Mouse (Mus musculus) ES-E14 (cell line): ENCODE results near the gene Themis3. TPM values are rescaled to one million over a fixed set of nuclear protein-coding genes. Genes with fewer than 3 reads are reported as not detected.
A peak's percentile ranks its signal among the peaks of the same experiment; 100 is the strongest.

Source experiments
- DNase-seq: peaks from one replicate; pipeline ENCODE4 v3.0.0-alpha.2; 2013; ENCODE audit warnings: low read depth, low spot score
- H3K27ac ChIP-seq: 2 replicates; pipeline ENCODE4 v1.5.1; 2012; ENCODE audit warnings: low read depth, mild to moderate bottlenecking, low read length, moderate library complexity, mixed read lengths; ENCODE audit not compliant: poor library complexity, insufficient read depth, severe bottlenecking
- H3K36me3 ChIP-seq: 2 replicates; pipeline ENCODE4 v1.6.1; 2012; ENCODE audit warnings: mild to moderate bottlenecking, low read length, moderate library complexity, mixed read lengths; ENCODE audit not compliant: control insufficient read depth, poor library complexity, insufficient read depth, severe bottlenecking
- H3K4me1 ChIP-seq, 2 experiments: fragments of 150-350 bp in 1 of 2; sonication (generic) in 1 of 2; 2 replicates each; pipeline ENCODE4 v1.6.1; 2012; ENCODE audit warnings: low read length in 2 of 2, mild to moderate bottlenecking in 1 of 2, mixed read lengths in 1 of 2; ENCODE audit not compliant: control insufficient read depth in 2 of 2, insufficient read depth in 2 of 2, poor library complexity in 1 of 2
- H3K4me3 ChIP-seq, 2 experiments: fragments of 150-350 bp in 1 of 2; sonication (generic) in 1 of 2; 2 replicates each; pipeline ENCODE4 v1.5.1; 2012; ENCODE audit warnings: low read length in 2 of 2, low read depth in 1 of 2, mild to moderate bottlenecking in 1 of 2, mixed read lengths in 1 of 2; ENCODE audit not compliant: insufficient read depth in 1 of 2, poor library complexity in 1 of 2, severe bottlenecking in 1 of 2
- H3K9ac ChIP-seq: 2 replicates; pipeline ENCODE4 v1.6.1; 2012; ENCODE audit warnings: low read depth, mild to moderate bottlenecking, low read length, mixed read lengths; ENCODE audit not compliant: poor library complexity, insufficient read depth, severe bottlenecking
- H3K9me3 ChIP-seq: fragments of 150-350 bp; sonication (generic); 2 replicates; pipeline ENCODE4 v1.6.1; 2012; ENCODE audit warnings: low read depth, mild to moderate bottlenecking, low read length; ENCODE audit not compliant: control insufficient read depth, insufficient read depth
- CHD2 ChIP-seq: IDR thresholded peaks from 2 replicates; pipeline ENCODE4 v1.6.1; 2014; ENCODE audit warnings: mild to moderate bottlenecking, low read depth, low read length, inconsistent platforms
- HCFC1 ChIP-seq: IDR thresholded peaks from 2 replicates; pipeline ENCODE4 v1.6.1; 2012; ENCODE audit warnings: low read length, inconsistent platforms, borderline replicate concordance; ENCODE audit not compliant: insufficient read depth
- MAFK ChIP-seq: IDR thresholded peaks from 2 replicates; pipeline ENCODE4 v1.6.1; 2014; ENCODE audit warnings: mild to moderate bottlenecking, low read depth, low read length, inconsistent platforms; ENCODE audit not compliant: insufficient read depth
- ZC3H11A ChIP-seq: IDR thresholded peaks from 2 replicates; pipeline ENCODE4 v1.6.1; 2012; ENCODE audit warnings: low read depth, mild to moderate bottlenecking, inconsistent platforms, low read length, borderline replicate concordance
- ZNF384 ChIP-seq: IDR thresholded peaks from 2 replicates; pipeline ENCODE4 v1.6.1; 2012; ENCODE audit warnings: low read depth, low read length, inconsistent platforms
- in situ Hi-C, 2 experiments: fragments of 600-800 bp; cut with MboI; formaldehyde crosslinking; loops; one replicate each; pipeline ENCODE4 v1.15.1; 2025; ENCODE audit warnings: low sequenced_read_pairs in 2 of 2, inconsistent platforms in 1 of 2; ENCODE audit not compliant: unreplicated experiment in 2 of 2
- total RNA-seq: library from RNA; depleted of rRNA; stranded (reverse); fragments of 300-350 nt; gene quantifications from 2 replicates; pipeline ENCODE4 v1.2.3, GENCODE M21; 2012

Gene Themis3
- total RNA-seq, 1 experiment = 0.13 TPM

GRCm38 (mm10) chr17:66563551-66563950 is 30.9 kb downstream of the Themis3 start:
- no peaks in the 10 kb centered on the region for H3K4me1 ChIP-seq
- in situ Hi-C loops = no loop called here
- no peak overlapping the region for H3K9ac ChIP-seq
- H3K27ac ChIP-seq = no peak overlapping the region
- no peaks in the 10 kb centered on the region for H3K9me3 ChIP-seq
- H3K4me3 ChIP-seq = no peak overlapping the region
- no peak for DNase-seq
- H3K36me3 ChIP-seq = no peaks in the 10 kb centered on the region
- no peak for TF ChIP-seq ZNF384
- TF ChIP-seq HCFC1 = no peak
- no peak for TF ChIP-seq ZC3H11A
- no peak for TF ChIP-seq MAFK
- TF ChIP-seq CHD2 = no peak

GRCm38 (mm10) chr17:66561380-66561779 is 33.0 kb downstream of the Themis3 start:
- H3K9ac ChIP-seq = no peak overlapping the region
- H3K4me3 ChIP-seq = no peak overlapping the region
- no peak overlapping the region for H3K27ac ChIP-seq
- TF ChIP-seq HCFC1 = no peak
- no peak for TF ChIP-seq CHD2
- TF ChIP-seq ZNF384 = no peak
- TF ChIP-seq MAFK = no peak
- no peak for TF ChIP-seq ZC3H11A
- no peaks in the 10 kb centered on the region for H3K4me1 ChIP-seq
- no peak for DNase-seq
- in situ Hi-C loops = no loop called here
- no peaks in the 10 kb centered on the region for H3K9me3 ChIP-seq
- H3K36me3 ChIP-seq = no peaks in the 10 kb centered on the region

DNA sequence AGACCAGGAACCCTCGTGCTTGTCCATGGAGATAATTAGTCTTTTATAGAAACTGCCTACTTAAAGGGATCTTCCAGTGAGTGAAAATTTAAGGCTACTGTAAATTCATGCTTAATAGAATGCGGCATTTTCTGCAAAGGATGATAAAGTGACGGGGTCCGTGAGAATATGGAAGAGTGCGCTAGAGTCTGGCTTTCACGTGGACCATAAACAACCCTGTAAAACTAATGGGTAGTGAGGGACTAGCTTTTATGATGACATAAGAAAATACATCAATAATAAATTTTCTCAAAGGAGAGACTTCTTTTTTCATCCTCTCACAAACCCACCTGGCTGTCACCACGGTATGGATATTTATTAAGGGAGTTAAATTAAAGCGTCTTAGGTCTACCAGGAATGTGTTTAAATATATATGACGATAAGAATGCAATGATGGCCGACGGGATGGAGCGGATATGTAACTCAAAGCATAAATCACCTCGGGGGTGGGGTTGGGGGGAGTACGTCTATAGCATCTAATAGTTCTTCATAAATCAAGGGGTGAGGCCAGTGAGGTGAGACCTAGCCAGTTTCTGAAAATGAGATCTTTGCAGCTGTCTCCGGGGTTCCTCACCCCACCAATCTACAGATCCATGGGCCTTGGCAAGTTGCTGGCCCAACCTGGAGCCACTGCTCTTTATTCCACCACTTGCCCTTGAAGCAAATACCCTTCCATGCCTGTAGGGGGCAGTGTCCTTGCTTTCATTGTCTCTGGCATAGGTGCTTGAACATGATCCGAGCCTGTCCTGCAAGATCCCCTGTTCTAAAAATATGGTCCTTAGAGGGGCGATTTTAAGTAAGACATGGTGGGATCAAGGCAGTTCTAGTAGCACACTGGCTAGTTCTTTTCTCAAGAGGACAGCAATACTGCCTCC is 35.8 kb downstream of the Themis3 start:
- DNase-seq = peak; percentile 54

GRCm38 (mm10) chr17:66552690-66553089 is 41.7 kb downstream of the Themis3 start:
- Histone ChIP-seq H3K4me3 (no peak overlapping the region), H3K9me3 (no peaks in the 10 kb centered on the region), H3K4me1 (no peaks in the 10 kb centered on the region), H3K9ac (no peak overlapping the region), H3K27ac (no peak overlapping the region), H3K36me3 (no peaks in the 10 kb centered on the region)
- in situ Hi-C loops = no loop called here
- TF ChIP-seq HCFC1 (no peak), CHD2 (no peak), ZC3H11A (no peak), ZNF384 (no peak), MAFK (no peak)
- no peak for DNase-seq

More for the DNA sequence above, 35.8 kb downstream of the Themis3 start:
- in situ Hi-C loops = no loop called here
- TF ChIP-seq HCFC1 (no peak), ZC3H11A (0 out of 2 replicates have a peak, but pooled peaks have one; percentile 6)
- Histone ChIP-seq H3K4me3 (no peak overlapping the region), H3K27ac (no peak overlapping the region), H3K4me1 (no peaks in the 10 kb centered on the region), H3K36me3 (no peaks in the 10 kb centered on the region), H3K9me3 (no peaks in the 10 kb centered on the region), H3K9ac (no peak overlapping the region)
